Mouse (Mus musculus): Measurements from ENCODE around the gene Arhgap21. TPM values are rescaled to one million over a fixed set of nuclear protein-coding genes. Genes with fewer than 3 reads are reported as not detected.

The Arhgap21 gene
- polyA plus RNA-seq, 1 experiment from 2014 or later = 6.5 TPM

DNA sequence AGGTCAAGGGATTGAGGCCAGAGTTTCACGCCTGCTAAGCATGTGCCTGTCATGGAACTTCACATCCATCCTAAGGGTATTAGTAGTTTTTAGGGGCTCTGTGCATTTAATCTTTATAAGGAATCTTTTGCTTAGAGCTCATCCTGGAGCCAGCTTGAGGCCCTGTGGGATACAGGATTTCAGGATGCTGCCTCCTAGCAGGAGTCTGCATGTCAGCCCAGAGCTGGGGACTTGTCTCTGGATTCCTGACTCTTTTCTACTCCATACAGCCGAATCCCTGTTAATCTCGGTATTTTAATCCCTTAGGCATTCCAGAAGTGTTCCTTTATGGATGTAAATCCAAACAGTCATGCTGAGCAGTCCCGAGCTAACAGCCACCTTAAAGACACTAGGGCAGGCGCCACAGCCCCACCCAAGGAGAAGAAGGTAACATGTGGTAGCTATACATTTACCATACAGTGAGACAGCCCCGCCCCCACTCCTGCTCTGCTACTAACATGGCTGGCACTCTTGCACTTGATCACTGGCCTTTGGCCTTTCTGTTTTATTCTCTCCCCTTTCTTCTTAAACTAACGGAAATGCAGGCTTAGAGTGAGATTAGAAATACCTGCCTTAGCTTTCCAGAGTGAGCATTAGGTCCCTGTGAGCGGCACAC lies 167.3 kb downstream of the Arhgap21 start:
- Histone ChIP-seq H3K27me3 (replicated peaks; ENCODE audit: control insufficient read depth, insufficient read depth, low read length) (no peaks in the 10 kb centered on the region), H3K4me3 (ENCODE audit: low read depth, low read length) (no peak overlapping the region), H3K36me3 (ENCODE audit: control insufficient read depth, insufficient read depth) (peaks cover 65% of the 10 kb centered on the region), H3K4me1 (replicated peaks; ENCODE audit: control insufficient read depth, insufficient read depth, low read length) (no peaks in the 10 kb centered on the region), H3K9ac (ENCODE audit: low read depth, low read length) (no peak overlapping the region), H3K27ac (ENCODE audit: low read depth, low read length) (no peak overlapping the region), H3K9me3 (ENCODE audit: control insufficient read depth) (no peaks in the 10 kb centered on the region), H3K4me2 (replicated peaks; ENCODE audit: low read depth) (no peak overlapping the region)
- TF ChIP-seq CTCF (IDR thresholded peaks at IDR 0.05; ENCODE audit: low read depth) = no peak
- ATAC-seq = no peak
- 68% methylated on average over 8 of the region's 8 CpGs for WGBS

Other genes starting within 250 kb of the Arhgap21 start
- gene Enkur, start 236.5 kb upstream of the Arhgap21 start, polyA plus RNA-seq (2015; fragmentation: Nextera tagmentation; extraction: Ambion mirVana) = 2.8 and 3.2 TPM in 2 replicates
- gene Thnsl1, start 236.8 kb upstream of the Arhgap21 start, polyA plus RNA-seq (2015; fragmentation: Nextera tagmentation; extraction: Ambion mirVana) = 3.3 and 3.9 TPM in 2 replicates